8 mouse cellular contexts compared by ENCODE assay signal in genomic region chr8:105554087-105554486, GRCm38 (mm10). TPM values are rescaled to one million over a fixed set of nuclear protein-coding genes. Genes with fewer than 3 reads are reported as not detected.
A peak's percentile ranks its signal among the peaks of the same experiment; 100 is the strongest.
DNase-seq lines count a peak whose midpoint lies in the region; ATAC-seq and TF ChIP-seq lines count a peak whose summit lies in the region.

No protein-coding gene starts in this region.

- H3K4me3 ChIP-seq in cortical plate, adult 2 months (ENCODE audit: insufficient read depth, low read length), result no peak overlapping the region
- no peak overlapping the region for H3K4me3 ChIP-seq in heart, embryonic 10.5 days
- no peak overlapping the region for H3K4me3 ChIP-seq in kidney, adult 2 months (ENCODE audit: insufficient read depth, low read depth, low read length)
- H3K4me3 ChIP-seq in liver, adult 2 months (ENCODE audit: insufficient read depth, low read depth, low read length), result no peak overlapping the region

- peaks cover 8% of the 10 kb centered on the region; the same call in 1 of the 2 replicates for H3K36me3 ChIP-seq in heart, embryonic 10.5 days
- no peaks in the 10 kb centered on the region for H3K36me3 ChIP-seq in kidney, adult 2 months (ENCODE audit: control insufficient read depth, insufficient read depth, low read length)
- H3K36me3 ChIP-seq in liver, adult 2 months (ENCODE audit: control insufficient read depth, insufficient read depth, low read length), result peaks cover 3% of the 10 kb centered on the region; the same call in 1 of the 2 replicates

- no peaks in the 10 kb centered on the region for H3K9me3 ChIP-seq in heart, embryonic 10.5 days

- peak; percentile 83 for ATAC-seq in monocyte, adult 5-6 weeks (replicated peaks; ENCODE audit: insufficient number of reproducible peaks, low FRiP score, low TSS enrichment, poor library complexity, severe bottlenecking)

- H3K9ac ChIP-seq in liver, adult 2 months (ENCODE audit: low read depth, low read length), result no peak overlapping the region

- peak; percentile 58 for DNase-seq in CD4-positive helper T cell, adult 2 months (ENCODE audit: low read depth, low spot score)
- peak; percentile 73 for DNase-seq in R1 (ENCODE audit: low read depth, low spot score)
- DNase-seq in heart, embryonic 10.5 days (ENCODE audit: low spot score), result peak; percentile 80
- DNase-seq in kidney, adult 2 months, result peak; percentile 81
- peak; percentile 50 for DNase-seq in liver, adult 2 months (ENCODE audit: extremely low read depth, low read depth, low spot score)
- peak; percentile 52 for DNase-seq in thymus, postnatal 4 days

- no peak overlapping the region for H3K27ac ChIP-seq in cortical plate, adult 2 months (ENCODE audit: insufficient read depth, low read length)
- no peak overlapping the region for H3K27ac ChIP-seq in heart, embryonic 10.5 days
- H3K27ac ChIP-seq in kidney, adult 2 months (ENCODE audit: insufficient read depth, low read depth, low read length), result no peak overlapping the region
- H3K27ac ChIP-seq in liver, adult 2 months (replicated peaks; ENCODE audit: insufficient read depth, low read depth, low read length), result no peak overlapping the region

- no peaks in the 10 kb centered on the region; the same call in 1 of the 2 replicates for H3K4me1 ChIP-seq in cortical plate, adult 2 months (ENCODE audit: control insufficient read depth, insufficient read depth, low read length)
- H3K4me1 ChIP-seq in heart, embryonic 10.5 days, result peaks cover 6% of the 10 kb centered on the region; the same call in 1 of the 2 replicates
- peaks cover 11% of the 10 kb centered on the region; the same call in 1 of the 2 replicates for H3K4me1 ChIP-seq in kidney, adult 2 months (ENCODE audit: control insufficient read depth, insufficient read depth, low read length)
- H3K4me1 ChIP-seq in liver, adult 2 months (ENCODE audit: control insufficient read depth, insufficient read depth, low read length), result peaks cover 23% of the 10 kb centered on the region

- peak; percentile 93 for TF ChIP-seq CTCF in cortical plate, adult 2 months (IDR thresholded peaks at IDR 0.05; ENCODE audit: extremely low read depth, insufficient read depth, low read length)
- peak; percentile 94 for TF ChIP-seq CTCF in kidney, adult 2 months (conservative IDR thresholded peaks at IDR 0.05; ENCODE audit: insufficient read depth, insufficient read length, low read depth, low read length)
- peak; percentile 71 for TF ChIP-seq CTCF in liver, adult 2 months (IDR thresholded peaks at IDR 0.05; ENCODE audit: low read depth, low read length)

- TF ChIP-seq POLR2A in cortical plate, adult 2 months (IDR thresholded peaks at IDR 0.05; ENCODE audit: extremely low read depth, insufficient read depth, low read length), result no peak
- no peak for TF ChIP-seq POLR2A in kidney, adult 2 months (IDR thresholded peaks at IDR 0.05; ENCODE audit: low read depth, low read length)
- TF ChIP-seq POLR2A in liver, adult 2 months (IDR thresholded peaks at IDR 0.05; ENCODE audit: extremely low read depth, insufficient read depth, low read length), result no peak

- H3K79me2 ChIP-seq in liver, adult 2 months (ENCODE audit: control insufficient read depth, insufficient read depth, low read length), result peaks cover 34% of the 10 kb centered on the region; the same call in 1 of the 2 replicates

- no peaks in the 10 kb centered on the region for H3K27me3 ChIP-seq in heart, embryonic 10.5 days (ENCODE audit: insufficient read depth, poor library complexity, severe bottlenecking)
- H3K27me3 ChIP-seq in kidney, adult 2 months (replicated peaks; ENCODE audit: control insufficient read depth, insufficient read depth, low read length), result no peaks in the 10 kb centered on the region
- no peaks in the 10 kb centered on the region for H3K27me3 ChIP-seq in liver, adult 2 months (ENCODE audit: control insufficient read depth, insufficient read depth, low read length)

RNA-seq across cellular contexts. Expression of gene Atp6v0d1, which starts 11.8 kb away (rescaled TPM):
- polyA plus RNA-seq in cortical plate, adult 2 months (2012; rRNA removed), result 359 and 361 TPM in 2 replicates
- 69.7 and 70.6 TPM in 2 replicates for polyA plus RNA-seq in heart, embryonic 10.5 days (2016; fragmentation: Nextera tagmentation; extraction: Ambion mirVana)
- polyA plus RNA-seq in kidney, adult 2 months (2012; rRNA removed), result 161 and 182 TPM in 2 replicates
- total RNA-seq in liver, adult 2 months (2014; rRNA removed), result 63.5 and 85.9 TPM in 2 replicates
- polyA plus RNA-seq in liver, adult 2 months (2012; rRNA removed), result 77.2 and 82.0 TPM in 2 replicates
- 62.8 to 77.2 TPM (median 68.8 TPM) in 3 replicates for total RNA-seq in monocyte, adult 5-6 weeks (2017)

RNA-seq across cellular contexts. Expression of gene Hsd11b2, which starts 35.5 kb away (rescaled TPM):
- not detected in 2 replicates for polyA plus RNA-seq in cortical plate, adult 2 months (2012; rRNA removed)
- polyA plus RNA-seq in heart, embryonic 10.5 days (2016; fragmentation: Nextera tagmentation; extraction: Ambion mirVana), result 14.8 and 37.5 TPM in 2 replicates
- 310 and 336 TPM in 2 replicates for polyA plus RNA-seq in kidney, adult 2 months (2012; rRNA removed)
- not detected in 2 replicates for total RNA-seq in liver, adult 2 months (2014; rRNA removed)
- polyA plus RNA-seq in liver, adult 2 months (2012; rRNA removed), result 0.09 and 0.12 TPM in 2 replicates
- total RNA-seq in monocyte, adult 5-6 weeks (2017), result not detected in 3 replicates

RNA-seq across cellular contexts. Expression of gene Ripor1, which starts 51.0 kb away (rescaled TPM):
- polyA plus RNA-seq in cortical plate, adult 2 months (2012; rRNA removed), result 47.3 and 49.1 TPM in 2 replicates
- polyA plus RNA-seq in heart, embryonic 10.5 days (2016; fragmentation: Nextera tagmentation; extraction: Ambion mirVana), result 34.8 and 37.3 TPM in 2 replicates
- 50.6 and 54.8 TPM in 2 replicates for polyA plus RNA-seq in kidney, adult 2 months (2012; rRNA removed)
- total RNA-seq in liver, adult 2 months (2014; rRNA removed), result 1.3 and 2.6 TPM in 2 replicates
- 5.5 and 7.4 TPM in 2 replicates for polyA plus RNA-seq in liver, adult 2 months (2012; rRNA removed)
- total RNA-seq in monocyte, adult 5-6 weeks (2017), result 0.64 to 6.4 TPM (median 1.2 TPM) in 3 replicates

RNA-seq across cellular contexts. Expression of gene Zdhhc1, which starts 57.4 kb away (rescaled TPM):
- polyA plus RNA-seq in cortical plate, adult 2 months (2012; rRNA removed), result 63.6 and 66.2 TPM in 2 replicates
- 16.1 and 21.6 TPM in 2 replicates for polyA plus RNA-seq in heart, embryonic 10.5 days (2016; fragmentation: Nextera tagmentation; extraction: Ambion mirVana)
- 47.6 and 57.7 TPM in 2 replicates for polyA plus RNA-seq in kidney, adult 2 months (2012; rRNA removed)
- 1.9 and 2.3 TPM in 2 replicates for total RNA-seq in liver, adult 2 months (2014; rRNA removed)
- 2.3 and 4.5 TPM in 2 replicates for polyA plus RNA-seq in liver, adult 2 months (2012; rRNA removed)
- 0.43 to 0.49 TPM (median 0.48 TPM) in 3 replicates for total RNA-seq in monocyte, adult 5-6 weeks (2017)

Comparison
In these comparisons a context has a peak if more than half of its experiments do, and no peak if none do; other contexts are left out.
1. RNA of gene Hsd11b2, which starts 35.5 kb away (polyA plus RNA-seq): 310 to 336 TPM in kidney, adult 2 months and 14.8 to 37.5 TPM in heart, embryonic 10.5 days; 0.09 to 0.12 TPM in liver, adult 2 months and not detected in cortical plate, adult 2 months; every median in the first group is over 10 times any median in the second.
2. Peak in every context shown above with its lines, with median percentiles within 50 percentile points of each other: DNase-seq and CTCF ChIP-seq.